Mouse (Mus musculus) frontal cortex, postnatal 25 days (tissue): ENCODE measurements around the gene Arhgap32.
"Not testable (repeated sequence)": the region's sequence is repeated elsewhere in the genome, so short reads cannot be mapped to it uniquely, and the experiment has no call there.

Source experiments
- DNase-seq, 2 experiments: peaks; one replicate each; pipeline ENCODE4 v3.0.0; 2022; ENCODE audit warnings: low spot score in 2 of 2

Arhgap32 gene

GRCm38 (mm10) chr9:32115786-32116185 is at the start of gene Arhgap32:
TSS of gene Arhgap32 (plus strand) at chr9:32116136.
- no peak for DNase-seq

- DNase-seq = no peak
Observed at GRCm38 (mm10) chr9:32072778-32073177, 43.2 kb upstream of the Arhgap32 start.

- DNase-seq = no peak
Observed at GRCm38 (mm10) chr9:32088106-32088776, 27.7 kb upstream of the Arhgap32 start.

GRCm38 (mm10) chr9:32088882-32089281 is 27.1 kb upstream of the Arhgap32 start:
- no peak for DNase-seq

- DNase-seq = no peak
Observed at GRCm38 (mm10) chr9:32093456-32093855, 22.5 kb upstream of the Arhgap32 start.

GRCm38 (mm10) chr9:32094351-32095120 is 21.4 kb upstream of the Arhgap32 start:
- DNase-seq = no peak

- DNase-seq = no peak
Observed at GRCm38 (mm10) chr9:32095511-32095910, 20.4 kb upstream of the Arhgap32 start.

GRCm38 (mm10) chr9:32096541-32096940 is 19.4 kb upstream of the Arhgap32 start:
- no peak for DNase-seq

- DNase-seq = no peak
Observed at GRCm38 (mm10) chr9:32097123-32097522, 18.8 kb upstream of the Arhgap32 start.

- no peak for DNase-seq
Observed at GRCm38 (mm10) chr9:32098425-32099155, 17.3 kb upstream of the Arhgap32 start.

GRCm38 (mm10) chr9:32100561-32100960 is 15.4 kb upstream of the Arhgap32 start:
- no peak for DNase-seq

GRCm38 (mm10) chr9:32101488-32101887 is 14.4 kb upstream of the Arhgap32 start:
- no peak for DNase-seq

- no peak for DNase-seq
Observed at GRCm38 (mm10) chr9:32104670-32105069, 11.3 kb upstream of the Arhgap32 start.

- no peak for DNase-seq
Observed at GRCm38 (mm10) chr9:32110376-32110775, 5.6 kb upstream of the Arhgap32 start.

GRCm38 (mm10) chr9:32116272-32116671 is 336 bp downstream of the Arhgap32 start:
- DNase-seq = no peak

GRCm38 (mm10) chr9:32117876-32118275 is 1.9 kb downstream of the Arhgap32 start:
- DNase-seq = no peak

- no peak for DNase-seq
Observed at GRCm38 (mm10) chr9:32118433-32118832, 2.5 kb downstream of the Arhgap32 start.

- DNase-seq = no peak
Observed at GRCm38 (mm10) chr9:32119586-32119985, 3.6 kb downstream of the Arhgap32 start.

GRCm38 (mm10) chr9:32120162-32120561 is 4.2 kb downstream of the Arhgap32 start:
- no peak for DNase-seq

- not testable (repeated sequence) for DNase-seq
Observed at GRCm38 (mm10) chr9:32121271-32121670, 5.3 kb downstream of the Arhgap32 start.

GRCm38 (mm10) chr9:32136195-32136594 is 20.3 kb downstream of the Arhgap32 start:
- no peak for DNase-seq

- DNase-seq = no peak
Observed at GRCm38 (mm10) chr9:32136680-32137295, 20.9 kb downstream of the Arhgap32 start.
